Mouse (Mus musculus): ENCODE results near the gene Cpsf3.

DNA sequence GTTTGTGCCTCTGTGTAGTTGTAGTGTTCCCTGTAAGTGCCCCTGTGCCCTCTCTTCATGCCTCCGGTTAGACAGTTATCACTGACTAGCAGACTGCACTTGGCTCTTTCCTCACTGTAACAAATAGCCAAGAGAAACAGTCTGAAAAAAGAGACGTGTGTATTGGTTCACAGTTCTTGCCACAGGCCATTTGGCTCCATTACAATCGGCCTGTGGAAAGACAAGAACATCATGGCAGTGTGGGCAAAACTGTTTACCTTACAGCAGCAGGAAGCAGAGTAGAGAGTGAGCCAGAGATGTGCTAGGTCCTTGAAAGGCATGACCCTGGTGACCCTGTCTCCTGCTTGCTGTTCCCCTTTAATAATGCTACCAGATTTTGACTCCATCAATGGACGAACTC lies 23.7 kb upstream of the Cpsf3 start:
- TF ChIP-seq CTCF (conservative IDR thresholded peaks at IDR 0.05; ENCODE audit: low read length), result no peak
- no peak for TF ChIP-seq NANOG (IDR thresholded peaks at IDR 0.05; ENCODE audit: borderline replicate concordance, low read length)
- no peak for TF ChIP-seq POU5F1 (IDR thresholded peaks at IDR 0.05; ENCODE audit: borderline replicate concordance, low read length)
